Mouse (Mus musculus): ENCODE measurements around the gene Scyl1.

- no peak for TF ChIP-seq CTCF (IDR thresholded peaks at IDR 0.05; ENCODE audit: extremely low read depth, insufficient read depth, low read length)
- no peak for TF ChIP-seq POLR2A (IDR thresholded peaks at IDR 0.05; ENCODE audit: extremely low read depth, insufficient read depth, low read length)
Measured at GRCm38 (mm10) chr19:5723934-5724548, 47.2 kb downstream of the Scyl1 start.

All from cortical plate, adult 2 months (tissue).